Mouse (Mus musculus) myocyte (in vitro differentiated cells): Measurements from ENCODE around the gene Txn2.

ENCODE experiments used
- CEBPB ChIP-seq: IDR thresholded peaks from 2 replicates; pipeline ENCODE4 v1.6.1; 2011; ENCODE audit warnings: mild to moderate bottlenecking, moderate library complexity; ENCODE audit not compliant: poor library complexity, insufficient read depth, severe bottlenecking
- MAX ChIP-seq: IDR thresholded peaks from one replicate; pipeline ENCODE4 v1.6.1; 2011; ENCODE audit warnings: low read depth, mild to moderate bottlenecking, control low read depth
- MYOD1 ChIP-seq, 3 experiments: IDR thresholded peaks; one replicate each; pipeline ENCODE4 v1.6.1; 2011; ENCODE audit warnings: control low read depth in 2 of 3, low read depth in 2 of 3, mild to moderate bottlenecking in 2 of 3, moderate library complexity in 1 of 3; ENCODE audit not compliant: insufficient read length in 2 of 3, control insufficient read depth in 1 of 3
- MYOG ChIP-seq, 3 experiments: IDR thresholded peaks; one replicate each; pipeline ENCODE4 v1.6.1; 2011; ENCODE audit warnings: control low read depth in 2 of 3, low read depth in 2 of 3, mild to moderate bottlenecking in 2 of 3; ENCODE audit not compliant: insufficient read length in 2 of 3, control insufficient read depth in 1 of 3, insufficient read depth in 1 of 3
- POLR2A ChIP-seq: IDR thresholded peaks from one replicate; pipeline ENCODE4 v1.6.1; 2011; ENCODE audit warnings: low read depth, mild to moderate bottlenecking, control low read depth, moderate library complexity; ENCODE audit not compliant: insufficient read length
- POLR2AphosphoS2 ChIP-seq: IDR thresholded peaks from one replicate; pipeline ENCODE4 v1.6.1; 2011; ENCODE audit warnings: low read depth, control low read depth; ENCODE audit not compliant: insufficient read length
- SRF ChIP-seq: IDR thresholded peaks from one replicate; pipeline ENCODE4 v1.6.1; 2011; ENCODE audit warnings: low read depth; ENCODE audit not compliant: control insufficient read depth, insufficient read length
- TCF3 ChIP-seq: IDR thresholded peaks from one replicate; pipeline ENCODE4 v1.6.1; 2011; ENCODE audit warnings: low read depth, control low read depth; ENCODE audit not compliant: insufficient read length
- USF1 ChIP-seq: IDR thresholded peaks from one replicate; pipeline ENCODE4 v1.6.1; 2011; ENCODE audit warnings: low read depth, mild to moderate bottlenecking, control low read depth, moderate library complexity

DNA sequence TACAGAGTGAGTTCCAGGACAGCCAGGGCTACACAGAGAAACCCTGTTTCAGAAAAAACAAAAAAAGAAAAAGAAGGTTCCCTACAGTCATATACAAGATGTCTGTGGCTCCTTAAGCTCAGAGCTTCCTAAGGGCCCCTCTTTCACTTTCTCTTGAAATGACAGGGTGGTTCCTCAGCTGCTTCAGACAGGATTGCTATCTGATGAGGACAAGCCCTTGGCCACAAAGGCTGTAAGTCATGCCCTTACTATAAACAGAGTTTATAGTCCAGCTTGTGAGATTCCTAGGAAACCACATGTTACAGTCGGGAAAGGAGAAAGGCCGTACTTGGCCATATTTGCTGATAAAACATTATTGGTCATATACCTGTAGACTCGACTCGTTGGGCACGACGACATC, 52.9 kb downstream of the Txn2 start:
- TF ChIP-seq USF1, result peak; percentile 14
- no peak for TF ChIP-seq POLR2A
- peak in 1 of 3 experiments; percentile 85 for TF ChIP-seq MYOG (IDR thresholded peaks at IDR 0.05; ENCODE audit: control insufficient read depth in 1 of 3, insufficient read depth in 1 of 3, insufficient read length in 2 of 3, low read depth in 2 of 3)
- TF ChIP-seq POLR2AphosphoS2, result no peak
- no peak for TF ChIP-seq MAX
- peak; percentile 9 for TF ChIP-seq TCF3
- TF ChIP-seq SRF, result no peak
- TF ChIP-seq MYOD1 (IDR thresholded peaks at IDR 0.05; ENCODE audit: control insufficient read depth in 1 of 3, insufficient read length in 2 of 3, low read depth in 2 of 3), result peak in 1 of 3 experiments; percentile 73
- no peak; the same call in 1 of the 2 replicates for TF ChIP-seq CEBPB
